Mouse (Mus musculus) bone marrow macrophage, adult 2 months (primary cell): ENCODE measurements at regions not wholly inside any gene's neighbourhood (a gene's known extent, or its start where the extent isn't known, plus 50 kb on each side); places are given as distances from the start of the nearest gene placed in this dataset.

ENCODE experiments used
- CTCF ChIP-seq: IDR thresholded peaks from 2 replicates; pipeline ENCODE4 v1.5.1; 2012; ENCODE audit warnings: low read depth, mild to moderate bottlenecking, low read length, moderate library complexity
- POLR2A ChIP-seq: IDR thresholded peaks from 2 replicates; pipeline ENCODE4 v1.6.1; 2012; ENCODE audit warnings: mild to moderate bottlenecking, low read depth, low read length, borderline replicate concordance

DNA sequence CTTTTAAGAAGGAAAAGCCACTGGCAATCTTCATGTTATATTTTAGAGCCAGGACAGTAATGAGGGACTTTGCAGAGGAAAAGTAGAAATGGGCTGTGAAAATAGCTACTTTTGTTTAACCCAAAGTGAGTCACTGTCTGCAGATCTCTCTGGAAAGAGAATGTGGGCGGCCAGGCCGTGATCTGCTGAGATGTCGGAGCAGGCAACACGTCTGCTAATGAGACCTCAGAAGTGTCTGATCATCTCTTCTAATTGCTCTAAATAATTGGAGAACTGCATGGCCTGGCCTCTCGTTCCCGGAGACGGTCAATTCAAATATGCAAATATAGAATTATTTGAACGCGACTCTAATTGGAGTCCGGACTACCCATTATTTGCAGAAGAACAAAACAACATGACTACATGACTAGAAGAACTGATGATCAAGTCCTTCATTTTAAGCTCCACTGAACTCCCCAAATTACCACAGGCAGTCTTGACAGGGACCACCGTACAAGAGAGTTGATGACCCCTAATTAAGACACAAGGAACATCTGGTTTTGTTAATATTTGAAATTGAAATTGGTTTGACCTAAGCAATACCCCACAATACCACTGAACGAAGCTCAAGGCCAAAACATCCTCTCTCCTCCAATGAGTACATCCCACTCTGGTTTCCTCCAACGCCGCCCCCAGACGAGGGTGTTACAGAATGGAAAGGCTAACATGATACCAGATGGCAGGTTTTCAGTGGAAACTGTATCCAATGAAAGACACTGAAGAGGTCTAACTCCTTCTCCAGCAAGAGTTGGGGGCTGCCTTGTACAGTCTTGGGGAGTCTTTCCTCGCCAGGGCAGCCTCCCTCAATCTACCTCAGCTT lies 290.4 kb upstream of the Runx1 start:
- TF ChIP-seq CTCF (no peak), POLR2A (no peak)
